Mouse (Mus musculus): ENCODE results near the gene Epb41l5.
A peak's percentile ranks its signal among the peaks of the same experiment; 100 is the strongest.

The Epb41l5 gene

DNA sequence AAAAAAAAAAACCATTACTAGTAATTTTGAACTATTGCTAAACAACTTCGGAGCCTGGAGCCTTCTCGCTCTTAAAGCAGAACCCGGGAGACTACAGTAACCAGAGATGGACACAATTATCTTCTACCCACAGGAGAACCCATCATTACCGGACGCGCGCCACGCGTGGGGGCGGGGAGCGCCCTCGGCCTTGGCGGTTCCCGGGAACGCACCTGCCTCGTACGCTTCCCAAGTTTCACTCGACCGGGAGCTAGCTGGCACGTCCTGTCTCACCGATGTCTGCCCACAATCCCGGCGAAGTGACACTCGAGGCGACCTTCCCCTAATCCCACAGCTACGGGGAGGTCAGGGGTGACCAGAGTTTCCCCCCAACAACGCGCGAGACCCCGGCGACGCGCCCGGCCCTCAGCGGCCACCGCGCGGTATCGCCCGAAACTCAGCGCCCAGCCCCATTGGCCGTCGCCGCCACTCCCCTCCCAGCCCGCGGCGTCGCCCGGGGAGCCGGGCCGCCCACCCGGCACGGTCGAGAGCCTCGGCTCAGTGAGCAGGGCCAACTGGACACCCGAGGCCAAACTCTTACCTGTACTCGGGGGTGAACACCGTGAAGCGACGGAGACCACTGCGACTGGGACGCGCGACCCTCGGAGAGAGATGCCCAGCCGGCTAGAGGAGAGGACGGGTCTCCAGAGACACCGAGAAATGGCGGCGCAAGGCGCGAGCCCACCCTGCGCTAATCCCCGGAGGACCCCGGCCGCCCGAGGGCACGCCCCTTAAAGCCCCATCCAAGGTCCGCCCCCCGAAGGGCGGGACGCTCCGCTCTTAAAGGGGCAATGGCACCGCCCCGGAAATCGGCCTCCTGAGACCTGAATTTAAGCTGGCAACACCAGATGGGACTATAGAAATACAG is at the start of gene Epb41l5:
TSS of gene Epb41l5 (minus strand) at position 796 of the 907 bp plus-strand sequence.
- DNase-seq (ENCODE audit: low read depth, low spot score) = peak; percentile 46

DNA sequence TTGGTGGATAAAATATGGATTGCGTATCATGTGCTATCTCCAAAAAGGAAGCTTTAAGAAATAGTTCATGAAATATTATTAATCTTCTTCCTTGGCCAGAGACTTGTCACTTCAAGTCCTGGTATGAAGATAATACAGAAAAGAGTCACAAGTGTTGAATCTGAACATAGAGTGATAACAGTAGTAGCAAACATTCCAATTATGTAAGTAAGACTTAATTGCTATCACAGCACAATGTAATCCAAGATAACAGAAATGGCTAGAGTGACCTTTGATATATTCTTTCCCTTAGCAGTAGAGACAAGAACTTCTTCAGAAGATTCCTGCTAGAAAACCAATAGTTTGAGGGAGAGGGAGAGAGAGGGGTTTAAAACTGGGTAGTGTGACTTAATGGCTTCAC is 48.1 kb upstream of the Epb41l5 start:
- DNase-seq (ENCODE audit: low read depth, low spot score) = no peak

- no peak for DNase-seq (ENCODE audit: low read depth, low spot score)
These were observed 37.2 kb upstream of the Epb41l5 start for GRCm38 (mm10) chr1:119685773-119686558.

DNA sequence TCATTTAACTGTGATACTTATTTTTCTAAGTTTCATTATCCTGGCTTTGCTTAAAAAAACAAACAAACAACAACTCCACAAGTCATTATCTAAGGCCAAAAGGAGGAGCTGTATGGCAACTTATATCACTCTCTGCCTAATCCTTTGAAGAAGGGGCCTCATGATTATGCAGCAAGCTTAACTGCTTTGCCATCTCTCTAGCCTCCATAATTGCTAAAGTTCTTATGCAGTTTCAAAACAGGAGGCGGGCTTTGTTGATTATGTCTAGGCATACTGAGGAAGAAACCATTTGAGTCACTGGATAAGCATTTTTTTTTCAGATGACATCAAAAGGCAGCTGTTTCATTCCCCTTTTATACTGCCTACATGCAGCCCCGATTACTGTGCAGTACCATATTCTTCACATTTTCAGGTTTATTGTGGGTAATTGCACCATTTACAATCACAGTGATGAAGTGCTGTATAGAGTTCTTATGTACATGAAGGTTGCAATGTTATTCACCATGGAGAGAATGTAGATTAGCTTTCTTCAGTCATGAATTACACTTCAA is 32.9 kb upstream of the Epb41l5 start:
- DNase-seq (ENCODE audit: low read depth, low spot score) = no peak

DNA sequence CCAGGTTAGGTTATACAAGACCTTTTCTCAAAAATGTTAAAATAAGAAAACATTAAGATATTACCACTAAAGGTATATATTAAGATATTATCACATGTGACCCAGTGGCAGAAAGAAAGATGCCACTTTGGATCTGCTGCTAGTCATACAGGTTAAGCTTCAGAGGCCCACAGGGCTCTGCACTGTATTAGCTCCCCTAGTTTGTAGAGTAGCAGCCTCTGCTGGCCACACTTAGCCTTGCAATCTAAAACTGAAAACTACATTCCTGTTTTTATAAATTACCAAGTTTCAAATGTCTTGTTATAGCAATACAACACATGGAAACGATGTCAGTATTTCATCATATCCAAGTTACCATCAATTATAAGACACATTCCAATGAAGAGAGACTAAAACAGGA is 26.2 kb upstream of the Epb41l5 start:
- DNase-seq (ENCODE audit: low read depth, low spot score) = peak; percentile 12

GRCm38 (mm10) chr1:119666904-119667303 is 18.1 kb upstream of the Epb41l5 start:
- DNase-seq (ENCODE audit: low read depth, low spot score) = no peak

- DNase-seq (ENCODE audit: low read depth, low spot score) = no peak
These were observed 5.5 kb upstream of the Epb41l5 start for GRCm38 (mm10) chr1:119654307-119654706.

DNA sequence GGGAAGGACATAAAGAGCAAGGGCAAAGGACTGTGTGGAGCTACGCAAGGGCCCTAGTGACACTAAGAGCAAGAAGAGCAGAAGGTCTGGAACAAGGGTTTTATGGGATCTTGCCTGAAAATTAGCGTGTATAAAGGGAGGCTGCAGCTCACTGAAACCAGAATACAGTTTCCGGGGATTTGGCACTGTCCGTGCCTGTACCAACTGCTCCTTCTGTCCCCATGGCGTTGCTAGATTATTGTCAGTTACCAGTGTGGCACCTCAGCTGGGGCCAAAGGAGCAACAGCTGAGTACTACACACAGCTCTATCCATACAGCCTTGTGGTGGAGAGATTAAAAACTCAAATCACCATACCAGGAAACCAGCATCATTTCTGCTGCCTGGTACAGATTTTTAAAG is 1.6 kb upstream of the Epb41l5 start:
- no peak for DNase-seq (ENCODE audit: low read depth, low spot score)

DNA sequence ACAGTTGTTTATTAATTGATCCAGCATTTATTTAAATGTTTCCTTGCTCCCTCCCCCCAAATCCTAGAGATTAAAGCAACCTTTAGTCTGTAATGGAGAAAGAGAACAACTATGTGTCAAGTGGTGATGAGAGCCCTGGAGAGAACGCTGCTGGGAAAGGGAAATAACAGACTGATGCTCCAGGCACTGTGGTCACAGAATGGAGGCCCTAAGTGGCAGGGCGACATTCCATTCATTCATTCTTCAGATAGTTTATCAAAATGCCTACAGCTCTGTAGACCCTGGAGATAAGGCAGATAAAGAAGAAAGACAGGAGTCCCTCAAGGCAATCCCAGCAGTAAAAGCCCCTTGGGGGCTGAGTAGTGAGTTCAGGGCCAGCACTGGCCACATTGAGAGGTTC is 827 bp upstream of the Epb41l5 start:
- no peak for DNase-seq (ENCODE audit: low read depth, low spot score)

DNA sequence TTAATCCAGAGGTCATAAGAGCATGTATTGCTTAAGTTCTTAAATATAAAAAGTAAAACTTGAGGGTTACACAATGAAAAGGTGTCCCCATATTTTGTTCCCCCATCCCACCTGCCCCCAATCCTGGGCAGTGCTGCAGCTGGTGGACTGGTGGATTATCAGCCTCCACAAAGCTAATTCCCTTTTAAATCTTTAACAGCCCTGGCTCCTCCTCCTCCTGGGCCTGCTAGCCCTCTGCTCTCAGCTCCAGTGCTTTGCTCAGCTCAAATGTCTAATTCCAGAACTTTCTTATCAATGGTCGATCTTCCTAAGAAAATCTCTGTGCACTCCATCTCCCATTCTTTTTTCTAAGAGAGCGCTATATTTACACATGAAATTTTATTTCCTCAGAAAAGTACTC is 2.4 kb downstream of the Epb41l5 start:
- DNase-seq (ENCODE audit: low read depth, low spot score) = no peak

- no peak for DNase-seq (ENCODE audit: low read depth, low spot score)
These were observed 6.4 kb downstream of the Epb41l5 start for GRCm38 (mm10) chr1:119642367-119642766.

DNA sequence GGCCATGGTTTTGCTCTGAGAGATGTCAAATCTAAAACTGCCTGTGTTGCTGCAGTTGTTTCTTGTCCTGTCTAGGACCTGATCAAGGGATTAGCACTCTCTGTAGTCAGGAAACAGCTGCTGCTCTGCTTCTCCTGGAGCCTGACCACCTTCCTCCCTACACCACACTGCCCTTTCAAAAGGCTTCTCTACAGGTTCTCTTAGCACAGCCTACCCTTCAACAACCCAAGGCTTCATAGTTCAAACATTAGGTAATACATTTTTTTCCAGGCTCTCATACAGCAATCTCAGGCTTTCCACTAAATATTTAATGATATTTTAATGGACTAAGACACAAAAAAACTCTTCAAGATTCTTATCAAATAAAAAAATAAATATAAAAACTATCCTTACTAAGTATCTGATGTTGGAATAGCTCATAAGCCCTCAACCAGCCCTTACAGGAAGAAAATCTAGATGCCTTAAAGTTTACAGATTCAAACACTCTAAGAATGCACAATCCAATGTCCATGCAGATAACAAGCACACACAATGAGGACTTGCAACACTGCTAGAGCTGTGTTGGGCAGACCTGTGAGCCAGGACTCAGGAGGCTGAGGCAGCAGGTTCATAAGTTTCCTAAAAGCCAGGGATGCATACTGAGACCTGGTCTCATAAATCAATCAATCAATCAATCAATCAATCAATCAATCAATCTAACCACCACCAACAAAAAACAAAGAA is 7.5 kb downstream of the Epb41l5 start:
- DNase-seq (ENCODE audit: low read depth, low spot score) = no peak

DNA sequence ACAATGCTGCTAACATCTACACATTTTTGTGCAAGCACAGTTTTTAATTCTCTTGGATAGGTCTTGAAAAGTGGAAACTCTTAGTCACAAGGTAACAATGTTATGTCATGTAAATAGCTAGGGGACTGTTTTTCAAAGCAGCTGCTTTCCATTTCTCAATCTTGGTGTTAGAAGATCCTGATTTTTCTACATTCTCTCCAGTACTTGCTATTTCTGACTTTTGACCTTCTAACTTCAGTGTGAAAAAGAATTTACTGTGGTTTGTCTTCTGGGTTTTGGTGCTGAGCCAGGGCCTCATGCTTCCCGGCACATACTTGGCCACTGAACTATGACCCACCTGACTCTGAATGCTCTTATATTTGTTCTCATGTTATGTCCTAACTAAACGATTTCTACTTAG is 8.8 kb downstream of the Epb41l5 start:
- DNase-seq (ENCODE audit: low read depth, low spot score) = no peak

- no peak for DNase-seq (ENCODE audit: low read depth, low spot score)
These were observed 11.4 kb downstream of the Epb41l5 start for GRCm38 (mm10) chr1:119637188-119638023.

DNA sequence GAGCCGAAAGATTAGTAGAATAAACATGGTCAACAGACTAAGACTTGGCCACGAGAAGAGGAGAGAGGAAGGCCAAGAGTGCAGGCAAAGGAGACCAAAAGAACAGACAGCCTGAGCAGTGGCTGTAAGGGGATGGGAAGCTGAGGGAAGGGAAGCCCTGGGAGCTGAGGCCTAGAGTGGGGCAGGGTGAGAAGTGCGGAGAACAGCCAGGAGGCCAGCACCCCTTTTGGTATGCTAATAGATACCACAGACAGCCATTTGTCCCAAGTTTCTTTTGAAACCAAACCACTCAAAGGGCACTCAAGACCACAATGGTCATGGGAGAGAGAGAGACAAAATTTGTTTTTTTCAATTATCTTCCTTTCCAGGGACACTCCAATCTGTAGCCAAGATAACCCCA is 14.1 kb downstream of the Epb41l5 start:
- DNase-seq (ENCODE audit: low read depth, low spot score) = no peak

- no peak for DNase-seq (ENCODE audit: low read depth, low spot score)
These were observed 18.4 kb downstream of the Epb41l5 start for GRCm38 (mm10) chr1:119630428-119630827.

GRCm38 (mm10) chr1:119626837-119627236 is 22.0 kb downstream of the Epb41l5 start:
- no peak for DNase-seq (ENCODE audit: low read depth, low spot score)

- no peak for DNase-seq (ENCODE audit: low read depth, low spot score)
These were observed 24.4 kb downstream of the Epb41l5 start for GRCm38 (mm10) chr1:119624444-119624843.

DNA sequence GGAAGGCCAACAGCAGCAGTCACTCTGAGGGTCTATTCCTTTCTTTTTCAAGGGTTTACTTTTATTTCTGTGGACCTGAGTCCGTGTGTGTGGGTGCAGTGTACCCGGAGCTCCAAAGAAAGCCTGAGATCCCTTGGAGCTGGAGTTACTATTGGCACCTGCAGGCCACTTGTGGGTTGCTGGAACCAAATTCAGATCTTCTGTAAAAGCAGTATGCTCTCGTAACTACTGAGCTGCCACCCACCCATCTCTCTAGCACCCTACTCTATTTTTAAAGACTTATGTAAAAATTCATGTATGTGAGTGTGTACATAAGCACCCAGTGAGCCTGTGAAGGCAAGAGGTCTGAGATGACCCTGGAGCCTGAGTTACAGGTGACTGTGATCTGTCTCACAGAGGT is 43.4 kb downstream of the Epb41l5 start:
- peak; percentile 53 for DNase-seq (ENCODE audit: low read depth, low spot score)

GRCm38 (mm10) chr1:119602448-119602847 is 46.4 kb downstream of the Epb41l5 start:
- no peak for DNase-seq (ENCODE audit: low read depth, low spot score)

- no peak for DNase-seq (ENCODE audit: low read depth, low spot score)
These were observed 49.9 kb downstream of the Epb41l5 start for GRCm38 (mm10) chr1:119598855-119599254.
